Mouse (Mus musculus) layer of hippocampus, adult 8-10 months (tissue): ENCODE data around the gene Adcyap1r1. TPM values are rescaled to one million over a fixed set of nuclear protein-coding genes. Genes with fewer than 3 reads are reported as not detected.

ENCODE experiments used
- microRNA-seq, 2 experiments: library from miRNA; unstranded; fragments of <30 nt; microRNA quantifications; one replicate each; pipeline ENCODE4 v1.2.0; 2022
- total RNA-seq, 4 experiments: library from RNA; stranded (reverse); gene quantifications; 2 replicates each; pipeline ENCODE4 v1.2.4; 2022

The Adcyap1r1 gene
- total RNA-seq, 4 experiments from 2014 or later: 130 to 163 (median 141) TPM

Small RNA genes lying within 50 kb of the gene (microRNA-seq; reads per million reads assigned to microRNA genes)
- 0 reads per million in 2 experiments for gene Gm44352

Other genes starting within 250 kb of the Adcyap1r1 start
- gene Mindy4, start 248.6 kb upstream of the Adcyap1r1 start, total RNA-seq: 10 to 100 TPM; 11.9 to 13.8 (median 12.8) TPM
- gene Aqp1, start 115.5 kb upstream of the Adcyap1r1 start, total RNA-seq: 1 to 10 TPM in 2 of 4 experiments, under 1 TPM in 2; 0.19 to 1.3 (median 0.85) TPM
- not detected for gene Ghrhr, start 75.7 kb upstream of the Adcyap1r1 start, total RNA-seq
- 100 to 1,000 TPM; 142 to 179 (median 164) TPM for gene Neurod6, start 229.3 kb downstream of the Adcyap1r1 start, total RNA-seq